Mouse (Mus musculus) forebrain, embryonic 16.5 days (tissue): Measurements from ENCODE around the gene Kif14. TPM values are rescaled to one million over a fixed set of nuclear protein-coding genes. Genes with fewer than 3 reads are reported as not detected.

Experiments
- ATAC-seq: fragments of 200-750 bp; cut with Nextera tagmentation; 2 replicates; pipeline ENCODE4 v1.8.0; 2017; ENCODE audit warnings: mild to moderate bottlenecking, moderate library complexity
- H3K27ac ChIP-seq: fragments of 300-500 bp; sonication (generic); 2 replicates; pipeline ENCODE4 v1.5.1; 2014; ENCODE audit warnings: low read length, control low read depth
- H3K27me3 ChIP-seq: fragments of 300-500 bp; sonication (generic); replicated peaks from 2 replicates; pipeline ENCODE4 v1.6.1; 2014; ENCODE audit warnings: low read length; ENCODE audit not compliant: control insufficient read depth, insufficient read depth
- H3K36me3 ChIP-seq: fragments of 300-500 bp; sonication (generic); 2 replicates; pipeline ENCODE4 v1.6.1; 2014; ENCODE audit not compliant: control insufficient read depth, insufficient read depth
- H3K4me1 ChIP-seq: fragments of 300-500 bp; sonication (generic); replicated peaks from 2 replicates; pipeline ENCODE4 v1.6.1; 2014; ENCODE audit warnings: low read length; ENCODE audit not compliant: control insufficient read depth, insufficient read depth
- H3K4me2 ChIP-seq: fragments of 300-500 bp; sonication (generic); 2 replicates; pipeline ENCODE4 v1.6.1; 2014; ENCODE audit warnings: mild to moderate bottlenecking, low read length, control low read depth
- H3K4me3 ChIP-seq: fragments of 300-500 bp; sonication (generic); replicated peaks from 2 replicates; pipeline ENCODE4 v1.5.1; 2014; ENCODE audit warnings: mild to moderate bottlenecking, low read length, control low read depth
- H3K9ac ChIP-seq: fragments of 300-500 bp; sonication (generic); replicated peaks from 2 replicates; pipeline ENCODE4 v1.6.1; 2014; ENCODE audit warnings: low read depth, low read length, control low read depth
- H3K9me3 ChIP-seq: fragments of 300-500 bp; sonication (generic); 2 replicates; pipeline ENCODE4 v1.6.1; 2016; ENCODE audit warnings: low read length; ENCODE audit not compliant: control insufficient read depth
- WGBS: fragments of 180-500 bp; shearing (Covaris S2); extraction: QIAGEN DNeasy Blood & Tissue Kit; methylation state at CpG from one replicate; pipeline ENCODE4 v1.1.7; 2014; 5-methylcytosine and 5-hydroxymethylcytosine counted together
- polyA plus RNA-seq: library from polyadenylated mRNA; unstranded; fragments of >200 nt; fragmentation: Nextera tagmentation; extraction: Ambion mirVana; gene quantifications from 2 replicates; pipeline ENCODE4 v1.2.1, GENCODE M21; 2015

Kif14 gene
- polyA plus RNA-seq, 1 experiment from 2014 or later = 1.7 TPM

- Histone ChIP-seq H3K27ac (no peak overlapping the region), H3K4me1 (no peaks in the 10 kb centered on the region), H3K4me2 (no peak overlapping the region), H3K27me3 (no peaks in the 10 kb centered on the region), H3K9ac (no peak overlapping the region), H3K36me3 (no peaks in the 10 kb centered on the region), H3K9me3 (no peaks in the 10 kb centered on the region), H3K4me3 (no peak overlapping the region)
- 67% methylated on average over 4 of the region's 4 CpGs for WGBS
- no peak for ATAC-seq
Observed at GRCm38 (mm10) chr1:136447338-136447737, 18.8 kb upstream of the Kif14 start.

DNA sequence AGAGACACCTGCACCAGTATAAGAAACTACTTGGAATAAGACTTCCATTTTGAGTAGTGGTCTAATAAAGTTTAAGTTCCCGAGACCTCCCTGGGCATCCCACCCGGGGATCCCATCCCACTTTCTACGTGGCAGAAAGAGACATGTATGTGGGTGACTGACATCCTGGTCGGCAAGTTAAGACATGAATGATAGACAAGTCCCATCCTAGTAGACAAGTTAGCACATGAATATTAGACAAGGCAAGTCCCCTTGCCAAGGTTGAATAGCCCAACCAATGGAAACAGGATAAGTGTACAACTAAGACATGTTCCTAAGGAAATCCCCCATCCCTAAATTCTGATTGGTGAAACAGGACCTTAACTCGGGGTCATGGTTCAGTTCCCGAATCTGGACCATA is 16.6 kb upstream of the Kif14 start:
- 97% methylated on average over 6 of the region's 6 CpGs for WGBS
- no peak overlapping the region for H3K9ac ChIP-seq
- no peaks in the 10 kb centered on the region for H3K36me3 ChIP-seq
- no peaks in the 10 kb centered on the region for H3K9me3 ChIP-seq
- ATAC-seq = no peak
- no peaks in the 10 kb centered on the region for H3K4me1 ChIP-seq
- H3K27ac ChIP-seq = no peak overlapping the region
- H3K27me3 ChIP-seq = no peaks in the 10 kb centered on the region
- H3K4me3 ChIP-seq = no peak overlapping the region
- H3K4me2 ChIP-seq = no peak overlapping the region

DNA sequence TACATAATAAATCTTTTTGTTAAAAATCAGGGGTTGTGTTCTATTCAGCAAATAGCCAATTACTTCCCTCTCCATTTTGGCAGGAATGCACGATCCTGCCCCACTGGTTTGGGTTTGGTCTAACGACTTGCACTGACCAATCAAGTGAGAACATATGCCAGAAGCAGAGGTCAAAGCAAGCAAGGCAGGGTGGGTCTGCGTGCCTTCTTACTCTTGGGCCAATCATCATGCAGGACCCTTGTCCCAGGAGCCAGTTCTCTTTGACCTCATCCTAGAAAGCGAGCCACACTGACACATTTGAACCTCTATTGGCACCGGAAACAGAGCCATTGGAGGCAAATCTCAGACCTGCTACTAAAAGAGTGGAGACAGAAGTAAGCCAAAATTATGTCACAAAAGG is 15.9 kb upstream of the Kif14 start:
- Histone ChIP-seq H3K4me2 (no peak overlapping the region), H3K9me3 (no peaks in the 10 kb centered on the region)
- 73% methylated on average over 5 of the region's 5 CpGs for WGBS

DNA sequence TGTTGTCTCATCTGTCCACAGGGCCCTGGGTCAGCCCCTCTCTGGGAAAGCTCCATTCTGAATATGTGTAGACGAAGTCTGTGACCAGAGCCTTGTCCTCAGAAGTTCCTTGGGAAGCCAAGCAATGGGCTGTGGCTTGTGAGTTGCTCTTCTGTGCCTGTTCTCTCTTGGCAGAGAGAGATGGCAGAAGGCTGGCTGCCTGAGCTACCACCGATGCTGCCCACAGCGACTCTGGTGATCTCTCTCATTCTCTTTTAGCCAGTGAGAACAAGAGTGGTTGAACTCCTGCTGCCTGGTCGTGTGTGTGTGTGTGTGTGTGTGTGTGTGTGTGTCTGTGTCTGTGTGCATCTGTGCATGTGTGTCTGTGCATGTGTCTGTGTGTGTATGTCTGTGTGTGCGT is 13.7 kb upstream of the Kif14 start:
- Histone ChIP-seq H3K27ac (no peak overlapping the region), H3K4me1 (no peaks in the 10 kb centered on the region), H3K9ac (no peak overlapping the region), H3K4me2 (no peak overlapping the region), H3K4me3 (no peak overlapping the region), H3K9me3 (no peaks in the 10 kb centered on the region), H3K27me3 (0 out of 2 replicates have a peak, but pooled peaks cover under 1% of the 10 kb centered on the region), H3K36me3 (no peaks in the 10 kb centered on the region)
- ATAC-seq = no peak
- 84% methylated on average over 5 of the region's 5 CpGs for WGBS

More for the DNA sequence above, 15.9 kb upstream of the Kif14 start:
- no peak for ATAC-seq
- Histone ChIP-seq H3K27me3 (no peaks in the 10 kb centered on the region), H3K9ac (no peak overlapping the region), H3K36me3 (no peaks in the 10 kb centered on the region), H3K4me1 (no peaks in the 10 kb centered on the region), H3K4me3 (no peak overlapping the region), H3K27ac (no peak overlapping the region)

- H3K9me3 ChIP-seq = no peaks in the 10 kb centered on the region
- no peak overlapping the region for H3K4me2 ChIP-seq
- peak; percentile 50; the same call in 1 of the 2 replicates for ATAC-seq
- 0 out of 2 replicates have a peak, but pooled peaks cover 2% of the 10 kb centered on the region for H3K27me3 ChIP-seq
- H3K27ac ChIP-seq = no peak overlapping the region
- 64% methylated on average over 17 of the region's 17 CpGs for WGBS
- no peaks in the 10 kb centered on the region for H3K36me3 ChIP-seq
- no peak overlapping the region for H3K4me3 ChIP-seq
- H3K4me1 ChIP-seq = no peaks in the 10 kb centered on the region; the same call in 1 of the 2 replicates
- no peak overlapping the region for H3K9ac ChIP-seq
Observed at GRCm38 (mm10) chr1:136455756-136456585, 10.2 kb upstream of the Kif14 start.

DNA sequence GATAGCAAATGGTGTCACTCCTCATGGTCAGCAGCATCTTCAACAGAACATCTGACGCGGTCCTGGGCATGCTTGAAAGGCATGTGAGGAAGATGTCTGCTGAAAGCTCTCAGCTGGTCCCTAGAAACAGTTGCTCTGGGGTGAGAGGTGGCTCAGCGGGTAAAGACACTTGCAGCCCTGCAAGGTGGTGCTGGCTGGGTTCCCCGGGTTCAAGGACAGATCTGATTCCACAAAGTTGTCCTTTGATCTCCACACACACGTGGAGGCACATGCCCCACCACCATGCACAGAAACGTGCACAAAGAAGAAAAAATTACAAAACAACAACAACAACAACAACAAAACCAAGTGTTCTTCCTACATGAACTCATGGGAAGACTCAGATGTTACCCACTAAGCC is 9.4 kb upstream of the Kif14 start:
- H3K27me3 ChIP-seq = 0 out of 2 replicates have a peak, but pooled peaks cover 2% of the 10 kb centered on the region
- 79% methylated on average over 6 of the region's 6 CpGs for WGBS
- ATAC-seq = no peak
- H3K36me3 ChIP-seq = no peaks in the 10 kb centered on the region
- H3K4me2 ChIP-seq = no peak overlapping the region
- H3K4me3 ChIP-seq = no peak overlapping the region
- no peak overlapping the region for H3K9ac ChIP-seq
- no peaks in the 10 kb centered on the region; the same call in 1 of the 2 replicates for H3K4me1 ChIP-seq
- H3K27ac ChIP-seq = no peak overlapping the region
- H3K9me3 ChIP-seq = no peaks in the 10 kb centered on the region

GRCm38 (mm10) chr1:136457403-136457802 is 8.7 kb upstream of the Kif14 start:
- Histone ChIP-seq H3K4me1 (no peaks in the 10 kb centered on the region; the same call in 1 of the 2 replicates), H3K4me2 (no peak overlapping the region), H3K9ac (no peak overlapping the region), H3K9me3 (no peaks in the 10 kb centered on the region), H3K36me3 (no peaks in the 10 kb centered on the region), H3K27me3 (0 out of 2 replicates have a peak, but pooled peaks cover 2% of the 10 kb centered on the region), H3K27ac (no peak overlapping the region), H3K4me3 (no peak overlapping the region)
- no peak for ATAC-seq
- WGBS = 61% methylated on average over 4 of the region's 4 CpGs

- H3K27me3 ChIP-seq = 0 out of 2 replicates have a peak, but pooled peaks cover 2% of the 10 kb centered on the region
- H3K4me2 ChIP-seq = no peak overlapping the region
- H3K9me3 ChIP-seq = no peaks in the 10 kb centered on the region
- no peak overlapping the region for H3K27ac ChIP-seq
- peak; percentile 45; the same call in 1 of the 2 replicates for ATAC-seq
- H3K4me1 ChIP-seq = no peaks in the 10 kb centered on the region; the same call in 1 of the 2 replicates
- no peaks in the 10 kb centered on the region for H3K36me3 ChIP-seq
- WGBS = 20% methylated on average over 9 of the region's 9 CpGs
- no peak overlapping the region for H3K4me3 ChIP-seq
- H3K9ac ChIP-seq = no peak overlapping the region
Observed at GRCm38 (mm10) chr1:136458691-136459245, 7.4 kb upstream of the Kif14 start.

DNA sequence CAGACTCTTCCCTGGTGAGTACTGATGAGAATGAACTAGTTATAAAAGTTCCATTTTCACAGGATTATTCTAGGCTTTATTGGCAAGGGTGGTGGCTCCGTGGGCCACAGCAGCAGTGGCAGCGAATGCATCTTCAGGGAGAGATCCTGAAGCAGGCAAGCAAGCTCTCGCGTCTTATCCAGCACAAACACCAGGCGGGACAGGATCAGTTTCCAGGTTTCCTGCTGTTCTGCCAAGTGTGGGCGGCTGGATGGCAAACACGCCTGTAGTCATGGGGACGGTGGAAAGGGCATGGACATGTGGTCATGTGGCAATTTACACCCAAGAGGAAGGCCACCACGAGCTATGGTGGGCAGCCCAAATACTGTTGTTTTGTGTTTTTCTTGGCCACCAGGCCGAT is 3.7 kb upstream of the Kif14 start:
- H3K27ac ChIP-seq = no peak overlapping the region
- H3K4me3 ChIP-seq = no peak overlapping the region
- H3K9ac ChIP-seq = no peak overlapping the region
- no peak for ATAC-seq
- H3K36me3 ChIP-seq = no peaks in the 10 kb centered on the region
- no peak overlapping the region for H3K4me2 ChIP-seq
- 55% methylated on average over 10 of the region's 10 CpGs for WGBS
- H3K27me3 ChIP-seq = 0 out of 2 replicates have a peak, but pooled peaks cover 2% of the 10 kb centered on the region
- peaks cover 10% of the 10 kb centered on the region for H3K4me1 ChIP-seq
- no peaks in the 10 kb centered on the region for H3K9me3 ChIP-seq
